Mouse (Mus musculus) adrenal gland, postnatal 36 days (tissue): ENCODE measurements around the gene Cotl1. TPM values are rescaled to one million over a fixed set of nuclear protein-coding genes. Genes with fewer than 3 reads are reported as not detected.
"Not testable (repeated sequence)": the region's sequence is repeated elsewhere in the genome, so short reads cannot be mapped to it uniquely, and the experiment has no call there.

Experiments
- DNase-seq, 2 experiments: peaks; one replicate each; pipeline ENCODE4 v3.0.0; 2021; ENCODE audit warnings: mixed read lengths in 1 of 2
- long read RNA-seq, 2 experiments: library from polyadenylated mRNA; stranded (forward); transcript quantifications; one replicate each; pipeline ENCODE4 v2.0.0; 2021; ENCODE audit warnings: borderline sequencing depth in 2 of 2
- total RNA-seq, 2 experiments: library from RNA; stranded (reverse); gene quantifications; 2 replicates each; pipeline ENCODE4 v1.2.3; 2021

Cotl1 gene
- total RNA-seq: 10 to 100 TPM; 44.4 to 51.3 TPM
- long read RNA-seq, experiment 1, transcript Cotl1-201 (4 exons, 1,596 nt): major isoform, 24 of 29 reads
- long read RNA-seq, experiment 1, partial matches to known transcripts: 1 of 29 reads
- long read RNA-seq, experiment 1, other reads (novel, unspliced or antisense): 4 of 29 reads
- long read RNA-seq, experiment 2, transcript Cotl1-201 (4 exons, 1,596 nt): major isoform, 18 of 20 reads
- long read RNA-seq, experiment 2, partial matches to known transcripts: 0 of 20 reads
- long read RNA-seq, experiment 2, other reads (novel, unspliced or antisense): 2 of 20 reads

DNA sequence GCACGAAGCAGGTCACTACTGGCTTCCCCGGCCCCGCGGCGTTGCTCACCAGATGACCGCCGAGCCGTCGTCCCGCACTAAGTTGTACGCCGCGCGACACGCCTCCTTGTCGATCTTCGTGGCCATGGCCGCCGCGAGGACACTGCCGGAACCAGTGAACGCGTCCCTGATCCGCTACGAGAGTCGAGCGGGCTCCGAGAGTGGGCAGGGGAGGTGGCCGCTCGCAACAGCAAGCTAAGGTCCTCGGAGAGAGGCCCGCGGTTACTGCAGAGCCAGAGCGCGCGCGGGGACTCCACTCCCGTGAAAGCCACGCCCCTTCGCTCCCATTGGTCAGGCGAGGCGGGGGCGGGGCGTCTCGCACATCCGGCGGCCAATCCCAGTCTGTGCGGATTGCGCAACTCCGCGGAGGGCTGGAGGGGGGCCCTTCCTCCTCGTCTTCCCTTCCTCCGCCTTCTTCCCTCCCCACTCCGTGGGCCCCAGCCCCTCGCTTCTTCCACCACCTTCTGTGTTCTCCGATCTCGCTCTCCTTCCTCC lies at the start of gene Cotl1:
Gene Cotl1, minus strand, starts transcription at position 270 of the 534 bp plus-strand sequence.
- DNase-seq: peak; percentile 98

DNA sequence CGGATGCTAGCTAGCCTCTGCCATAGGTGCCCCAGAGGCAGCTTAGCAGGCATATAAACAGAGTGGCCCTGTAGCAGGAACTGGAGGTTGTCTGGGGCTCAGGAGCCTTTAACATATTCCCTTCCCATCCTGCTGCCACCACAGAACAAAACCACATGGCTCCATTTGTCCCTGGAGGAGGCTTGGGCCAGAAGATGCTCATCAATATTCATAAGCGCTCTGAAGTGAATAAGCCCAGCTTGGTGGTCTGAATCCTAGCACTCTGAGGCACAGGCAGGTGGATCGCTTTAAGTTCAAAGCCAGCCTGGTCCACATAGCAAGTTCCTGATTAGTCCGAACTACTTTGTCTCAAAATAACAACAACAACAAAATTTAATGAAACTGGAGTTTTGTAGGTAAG lies 47.7 kb upstream of the Cotl1 start:
- DNase-seq: no peak

DNA sequence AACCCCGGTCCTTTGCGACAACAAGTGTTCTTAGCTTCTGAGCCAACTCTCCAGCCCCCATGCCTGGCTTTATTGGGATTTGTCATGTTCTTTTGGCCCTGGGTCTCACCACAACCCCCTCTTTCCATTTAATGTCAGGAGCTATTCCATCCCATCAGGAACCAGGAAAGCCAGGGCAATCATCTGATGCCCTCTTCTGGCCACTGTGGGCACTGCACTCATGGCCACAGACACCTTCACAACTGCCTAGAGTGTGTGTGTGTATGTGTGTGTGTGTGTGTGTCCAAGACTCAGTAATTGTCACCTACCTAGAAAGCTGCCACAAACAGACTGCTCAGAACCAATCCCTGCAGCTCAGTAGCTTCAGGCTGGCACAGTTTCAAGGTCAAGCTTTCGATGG lies 46.8 kb upstream of the Cotl1 start:
- peak; percentile 61 to 63 for DNase-seq

DNA sequence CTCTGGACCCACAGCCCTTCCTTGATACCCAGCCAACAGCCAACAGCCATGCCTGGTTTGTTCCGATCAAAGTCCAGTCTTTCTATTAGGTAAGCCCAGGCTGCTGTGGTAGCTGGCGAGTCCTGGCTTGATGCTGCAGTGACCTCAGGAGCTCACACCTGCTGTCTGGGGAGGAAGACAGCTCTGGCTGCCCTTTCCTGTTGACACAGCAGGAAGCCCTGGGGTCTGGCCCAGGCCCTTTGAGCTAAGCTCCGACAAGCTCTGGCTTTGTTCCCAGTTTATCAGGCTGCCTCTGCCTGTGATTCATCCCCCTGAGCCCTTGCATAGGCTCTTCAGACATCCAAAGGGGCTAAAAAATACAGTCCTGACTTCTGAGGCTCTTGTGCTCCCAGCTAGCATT lies 45.3 kb upstream of the Cotl1 start:
- peak; percentile 75 to 82 for DNase-seq

DNA sequence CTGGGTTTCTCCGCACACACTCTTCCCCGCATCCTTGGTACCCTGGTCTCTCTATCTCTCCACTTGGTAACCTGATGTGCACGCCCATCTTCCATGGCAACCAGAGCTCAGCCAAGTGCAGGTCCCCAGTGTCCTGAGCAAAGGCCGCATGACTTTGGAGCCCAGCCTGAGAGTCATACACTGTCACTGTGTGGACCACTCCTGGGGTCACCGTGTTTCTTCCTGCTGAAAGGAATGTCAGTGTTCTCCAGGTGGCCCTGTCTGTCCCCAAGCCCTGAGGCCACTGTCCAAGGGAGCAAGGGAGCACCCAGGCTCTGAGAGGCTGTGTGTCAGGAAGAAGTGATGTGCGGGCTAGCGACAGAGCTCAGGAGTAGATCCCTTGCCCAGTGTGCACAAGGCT lies 42.9 kb upstream of the Cotl1 start:
- no peak for DNase-seq

GRCm38 (mm10) chr8:119881917-119882316 lies 41.6 kb upstream of the Cotl1 start:
- DNase-seq: no peak

GRCm38 (mm10) chr8:119881301-119881700 lies 41.0 kb upstream of the Cotl1 start:
- no peak for DNase-seq

- DNase-seq: no peak
These were observed 32.8 kb upstream of the Cotl1 start for GRCm38 (mm10) chr8:119873181-119873580.

- DNase-seq: no peak
These were observed 29.3 kb upstream of the Cotl1 start for GRCm38 (mm10) chr8:119869616-119870015.

- DNase-seq: no peak
These were observed 22.4 kb upstream of the Cotl1 start for GRCm38 (mm10) chr8:119862749-119863148.

- no peak for DNase-seq
These were observed 22.0 kb upstream of the Cotl1 start for GRCm38 (mm10) chr8:119862390-119862734.

DNA sequence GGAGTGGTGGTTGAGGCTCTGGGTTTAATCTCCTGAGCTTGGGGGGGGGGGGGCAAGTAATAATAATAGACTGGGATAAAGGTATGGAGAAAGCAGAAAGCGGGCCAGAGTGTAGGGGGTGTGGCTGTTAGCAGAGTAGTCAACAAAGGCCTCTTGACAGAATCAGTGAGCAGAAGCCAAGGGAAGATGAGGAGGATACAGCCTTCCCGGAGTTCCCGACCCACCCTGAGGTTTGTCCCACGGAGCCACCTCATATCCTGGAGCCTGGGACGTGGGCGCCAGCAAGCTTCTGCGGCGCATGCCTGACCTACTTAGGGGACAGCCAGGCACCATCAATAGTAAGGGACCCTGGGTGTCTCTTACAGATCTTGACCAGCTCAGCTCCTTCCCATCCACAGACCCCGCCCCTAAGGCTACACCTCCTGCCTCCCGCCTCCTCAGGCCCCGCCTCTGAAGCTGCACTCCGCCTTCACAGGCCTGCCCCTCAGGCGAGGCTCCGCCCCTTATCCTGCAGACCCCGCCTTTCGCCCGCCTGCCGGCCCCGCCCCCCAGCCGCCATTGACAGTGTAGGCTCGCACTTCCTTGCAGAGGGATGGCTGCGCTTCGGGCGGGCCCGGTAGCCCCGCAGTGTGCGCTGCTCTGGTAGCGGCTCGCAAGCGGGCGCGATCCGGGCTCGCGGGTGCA lies 21.5 kb upstream of the Cotl1 start, which contains the start of gene Klhl36:
Gene Klhl36, plus strand, starts transcription at position 561 of the 684 bp plus-strand sequence.
- peak; percentile 99 for DNase-seq

DNA sequence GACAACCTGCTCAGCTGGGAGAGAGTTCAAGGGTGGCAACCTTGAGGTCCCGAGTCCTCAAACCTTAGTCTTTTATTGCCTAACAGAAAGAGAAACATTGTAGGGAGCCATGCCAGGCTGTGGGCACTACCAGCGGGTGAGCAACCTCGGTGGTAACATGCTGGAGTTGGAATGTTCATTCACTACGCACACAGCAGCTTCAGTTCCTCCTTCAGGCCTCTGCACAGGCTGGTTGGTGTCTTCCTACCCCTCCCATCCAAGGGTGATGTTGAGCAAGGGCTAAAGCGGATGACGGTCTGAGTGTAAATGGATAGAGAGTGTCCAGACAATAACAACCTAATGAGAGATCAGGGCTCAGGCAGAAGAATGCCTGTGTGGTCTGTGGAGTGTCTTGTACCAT lies 17.4 kb upstream of the Cotl1 start:
- peak in 1 of 2 experiments; percentile 41 for DNase-seq

- peak in 1 of 2 experiments; percentile 25 for DNase-seq
These were observed 15.3 kb upstream of the Cotl1 start for GRCm38 (mm10) chr8:119855656-119856055.

GRCm38 (mm10) chr8:119854035-119854434 lies 13.7 kb upstream of the Cotl1 start:
- no peak for DNase-seq

DNA sequence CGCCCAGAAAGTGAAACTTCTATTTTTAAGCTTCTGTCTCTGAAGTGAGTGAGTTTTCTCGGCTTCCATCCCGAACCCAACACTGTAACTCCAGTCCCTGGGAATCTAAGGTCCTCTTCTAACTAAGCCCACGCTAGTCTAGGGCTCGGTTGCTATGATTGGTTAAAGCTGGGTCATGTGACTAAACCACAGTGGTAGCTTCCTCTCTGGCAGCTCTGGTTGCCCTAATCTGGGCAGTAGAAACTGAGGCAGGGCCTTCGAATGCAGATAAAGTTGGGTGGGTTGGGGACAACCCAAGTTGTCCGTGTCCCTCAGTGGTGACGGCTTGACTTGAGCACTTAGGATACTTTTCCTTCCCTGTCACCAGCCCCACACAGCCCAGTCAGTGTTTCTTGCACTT lies 13.2 kb upstream of the Cotl1 start:
- DNase-seq: no peak

DNA sequence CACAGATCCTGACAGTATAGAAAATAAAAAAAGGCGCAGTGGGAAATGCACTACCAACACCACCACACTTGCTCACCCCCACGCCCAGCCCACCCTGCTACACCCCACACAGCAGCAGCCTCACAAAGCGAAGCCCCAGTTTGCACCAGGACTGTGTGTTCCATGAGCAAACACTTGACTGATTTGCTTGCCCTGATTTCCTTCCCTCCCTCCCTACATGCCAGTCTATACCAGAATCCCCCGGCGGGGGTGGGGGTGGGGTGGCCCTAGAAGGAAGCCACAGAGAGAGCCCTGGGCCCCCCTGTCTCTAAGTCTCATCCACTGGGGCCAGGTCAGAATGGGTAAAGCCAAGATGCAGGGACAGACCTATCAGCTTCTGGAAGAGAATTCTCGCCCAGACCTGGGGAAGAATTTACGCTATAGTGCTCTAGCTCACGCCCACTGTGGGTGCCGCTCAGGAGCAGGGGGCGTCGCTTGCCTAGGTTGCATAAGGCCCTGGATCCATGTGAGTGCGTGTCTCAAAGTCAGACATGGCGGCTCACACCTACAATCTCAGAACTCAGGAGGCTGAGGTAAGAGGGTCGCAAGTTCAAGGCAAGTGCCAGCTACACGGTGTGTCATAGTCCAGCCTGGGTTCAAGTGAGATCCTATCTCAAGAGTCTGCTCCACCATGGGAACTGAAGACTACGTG lies 7.0 kb upstream of the Cotl1 start:
- no peak for DNase-seq

- DNase-seq: not testable (repeated sequence)
These were observed 5.4 kb upstream of the Cotl1 start for GRCm38 (mm10) chr8:119845741-119846140.

- DNase-seq: no peak
These were observed 4.2 kb upstream of the Cotl1 start for GRCm38 (mm10) chr8:119844577-119844976.

- peak; percentile 78 to 85 for DNase-seq
These were observed 3.1 kb upstream of the Cotl1 start for GRCm38 (mm10) chr8:119843444-119843843.

- DNase-seq: no peak
These were observed 614 bp upstream of the Cotl1 start for GRCm38 (mm10) chr8:119840905-119841411.

DNA sequence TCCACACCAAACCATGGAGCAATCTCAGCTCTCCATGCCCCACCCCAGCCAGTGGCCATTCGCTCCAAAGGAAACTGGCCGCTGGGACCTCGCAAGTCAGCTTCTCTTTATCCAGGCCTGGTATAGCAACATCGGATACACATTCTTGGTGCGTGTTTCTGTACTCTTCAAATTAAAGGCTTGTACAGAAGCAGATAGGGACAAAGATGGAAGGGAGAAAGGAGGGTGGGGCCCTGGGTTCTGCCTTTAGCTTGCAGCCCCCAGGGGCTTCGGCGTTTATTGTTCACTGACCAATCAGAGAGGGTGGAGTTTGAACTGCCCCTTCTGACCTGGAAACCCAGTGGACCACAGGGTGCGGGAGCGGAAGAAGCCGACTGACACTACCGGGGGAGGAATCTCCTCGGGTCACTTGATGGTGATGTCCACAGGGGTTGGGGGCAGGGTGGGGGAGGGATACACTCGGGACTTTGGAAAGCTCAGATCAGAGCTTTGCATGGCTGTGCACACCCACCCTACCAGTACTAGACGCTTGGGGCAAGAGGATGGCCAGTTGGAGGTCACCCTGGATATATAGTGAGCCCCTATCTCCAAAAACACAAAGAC lies 824 bp downstream of the Cotl1 start:
- peak in 1 of 2 experiments; percentile 45 for DNase-seq
